Mouse (Mus musculus) lung, postnatal 0 days (tissue): ENCODE data around the gene Wfdc6a.

Experiments used
- CTCF ChIP-seq: IDR thresholded peaks from 2 replicates; pipeline ENCODE4 v1.5.1; 2016; ENCODE audit warnings: antibody characterized with exemption, mild to moderate bottlenecking
- EP300 ChIP-seq: IDR thresholded peaks from 2 replicates; pipeline ENCODE4 v1.6.1; 2016; ENCODE audit warnings: antibody characterized with exemption, mild to moderate bottlenecking, control low read depth

DNA sequence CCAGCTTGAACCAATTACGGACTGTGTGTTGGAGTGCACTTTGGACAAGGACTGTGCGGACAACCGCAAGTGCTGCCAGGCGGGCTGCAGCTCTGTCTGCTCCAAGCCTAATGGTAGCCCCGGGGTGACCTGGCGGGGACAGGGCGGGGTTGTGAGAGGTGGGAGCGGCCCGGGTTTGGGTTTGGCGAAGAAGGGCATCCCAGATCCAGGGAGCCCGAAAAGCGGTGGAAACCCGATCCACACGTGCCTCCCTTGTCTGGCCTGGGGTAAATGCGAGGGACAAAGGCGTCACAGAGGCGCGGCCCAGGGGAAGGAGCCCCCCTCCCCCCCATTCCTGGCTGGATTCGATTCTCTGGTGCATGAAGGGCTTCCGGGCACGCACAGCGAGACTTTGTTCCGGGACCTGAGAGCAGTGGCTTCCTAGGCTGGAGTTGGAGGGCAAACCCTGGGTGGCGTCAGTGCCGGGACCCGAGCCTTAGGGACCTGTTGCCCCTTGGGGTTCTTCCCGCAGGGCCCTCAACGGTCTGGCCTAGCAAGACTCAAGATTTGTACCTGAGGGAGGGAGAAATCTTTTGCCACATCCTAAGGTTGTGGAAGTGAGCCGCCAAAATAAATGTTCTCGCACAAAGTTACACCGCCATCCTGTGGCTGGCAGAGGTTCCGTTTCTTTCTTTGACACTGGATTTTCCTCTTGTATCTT lies 21.8 kb downstream of the Wfdc6a start:
- TF ChIP-seq CTCF, result peak; percentile 72
- no peak for TF ChIP-seq EP300
